Mouse (Mus musculus) kidney, embryonic 16.5 days (tissue): ENCODE data around the gene Tnik. TPM values are rescaled to one million over a fixed set of nuclear protein-coding genes. Genes with fewer than 3 reads are reported as not detected.

Experiments used
- ATAC-seq: fragments of 200-750 bp; cut with Nextera tagmentation; 2 replicates; pipeline ENCODE4 v1.8.0; 2017; ENCODE audit warnings: moderate TSS enrichment; ENCODE audit not compliant: low FRiP score, low TSS enrichment
- H3K27ac ChIP-seq: fragments of 300-500 bp; sonication (generic); 2 replicates; pipeline ENCODE4 v1.5.1; 2014; ENCODE audit warnings: low read length
- H3K27me3 ChIP-seq: fragments of 300-500 bp; sonication (generic); 2 replicates; pipeline ENCODE4 v1.6.1; 2014; ENCODE audit warnings: low read length, control low read depth, mixed read lengths; ENCODE audit not compliant: insufficient read depth
- H3K36me3 ChIP-seq: fragments of 300-500 bp; sonication (generic); 2 replicates; pipeline ENCODE4 v1.6.1; 2014; ENCODE audit warnings: low read length, control low read depth, mixed read lengths; ENCODE audit not compliant: insufficient read depth
- H3K4me1 ChIP-seq: fragments of 300-500 bp; sonication (generic); 2 replicates; pipeline ENCODE4 v1.6.1; 2014; ENCODE audit warnings: low read length, control low read depth, mixed read lengths; ENCODE audit not compliant: insufficient read depth
- H3K4me2 ChIP-seq: fragments of 300-500 bp; sonication (generic); replicated peaks from 2 replicates; pipeline ENCODE4 v1.6.1; 2014; ENCODE audit warnings: low read depth, low read length
- H3K4me3 ChIP-seq: fragments of 300-500 bp; sonication (generic); 2 replicates; pipeline ENCODE4 v1.5.1; 2014; ENCODE audit warnings: mild to moderate bottlenecking, low read length
- H3K9ac ChIP-seq: fragments of 300-500 bp; sonication (generic); replicated peaks from 2 replicates; pipeline ENCODE4 v1.6.1; 2014; ENCODE audit warnings: low read length
- H3K9me3 ChIP-seq: fragments of 300-500 bp; sonication (generic); 2 replicates; pipeline ENCODE4 v1.6.1; 2016; ENCODE audit warnings: low read length, control low read depth
- WGBS: fragments of 180-500 bp; shearing (Covaris S2); extraction: QIAGEN DNeasy Blood & Tissue Kit; methylation state at CpG from one replicate; pipeline ENCODE4 v1.1.7; 2014; 5-methylcytosine and 5-hydroxymethylcytosine counted together
- polyA plus RNA-seq: library from polyadenylated mRNA; unstranded; fragments of >200 nt; fragmentation: Nextera tagmentation; extraction: Ambion mirVana; gene quantifications from 2 replicates; pipeline ENCODE4 v1.2.1, GENCODE M21; 2015

Tnik gene
- polyA plus RNA-seq, 1 experiment from 2014 or later, result 2.7 TPM

- Histone ChIP-seq H3K4me3 (no peak overlapping the region), H3K4me1 (no peaks in the 10 kb centered on the region), H3K27me3 (no peaks in the 10 kb centered on the region), H3K4me2 (no peak overlapping the region), H3K36me3 (no peaks in the 10 kb centered on the region), H3K9ac (no peak overlapping the region), H3K9me3 (peaks cover 6% of the 10 kb centered on the region), H3K27ac (no peak overlapping the region)
- WGBS, result 92% methylated on average over 10 of the region's 10 CpGs
- no peak for ATAC-seq
Observed at GRCm38 (mm10) chr3:28385199-28385975, 122.4 kb downstream of the Tnik start.

DNA sequence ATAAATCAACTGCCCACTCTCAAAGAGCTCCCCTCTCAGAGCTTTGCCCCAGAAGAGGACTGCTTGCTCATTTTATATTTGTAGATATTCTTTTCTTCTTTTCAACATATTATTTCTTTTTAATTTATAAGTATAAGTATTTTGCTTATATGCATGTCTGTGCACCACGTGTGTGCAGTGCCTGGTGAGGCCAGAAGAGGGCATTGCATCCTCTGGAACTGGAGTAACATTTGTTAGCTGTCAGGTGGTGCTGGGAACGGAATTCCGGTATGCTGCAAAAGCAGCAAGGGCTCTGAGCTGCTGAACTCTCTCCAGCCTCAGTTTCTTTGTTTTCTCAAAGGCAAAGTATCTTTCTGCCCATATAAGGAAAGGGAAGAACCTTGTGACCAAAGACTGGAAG lies 125.5 kb downstream of the Tnik start:
- Histone ChIP-seq H3K27ac (no peak overlapping the region), H3K36me3 (no peaks in the 10 kb centered on the region), H3K4me3 (no peak overlapping the region), H3K9me3 (peaks cover 6% of the 10 kb centered on the region), H3K9ac (no peak overlapping the region), H3K4me2 (no peak overlapping the region), H3K4me1 (no peaks in the 10 kb centered on the region), H3K27me3 (no peaks in the 10 kb centered on the region)
- ATAC-seq, result no peak
- 79% methylated on average over 3 of the region's 3 CpGs for WGBS

DNA sequence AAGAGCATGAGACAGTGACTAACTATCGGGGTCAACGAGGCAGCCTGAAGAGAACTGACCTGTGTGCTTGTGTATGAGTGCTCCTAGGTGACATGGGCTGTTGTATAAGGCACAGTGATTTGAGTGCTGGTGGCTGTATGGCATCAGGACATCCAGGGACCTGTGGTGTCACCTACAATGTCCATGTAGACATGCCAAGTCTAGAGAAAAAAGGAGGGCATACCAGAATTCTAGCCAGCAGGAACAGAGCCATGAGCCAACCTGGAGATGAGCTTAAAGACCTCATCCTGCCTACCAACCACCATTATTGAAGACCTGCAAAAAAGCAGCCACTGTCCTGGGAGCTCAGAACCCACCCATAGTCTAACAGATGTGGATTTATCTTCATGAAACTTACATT lies 127.2 kb downstream of the Tnik start:
- H3K27ac ChIP-seq, result no peak overlapping the region
- H3K4me3 ChIP-seq, result no peak overlapping the region
- ATAC-seq, result no peak
- H3K27me3 ChIP-seq, result no peaks in the 10 kb centered on the region
- no peaks in the 10 kb centered on the region for H3K36me3 ChIP-seq
- no peaks in the 10 kb centered on the region for H3K4me1 ChIP-seq
- no peak overlapping the region for H3K4me2 ChIP-seq
- 88% methylated on average over 2 of the region's 2 CpGs for WGBS
- no peak overlapping the region for H3K9ac ChIP-seq
- peaks cover 6% of the 10 kb centered on the region for H3K9me3 ChIP-seq

- Histone ChIP-seq H3K27me3 (no peaks in the 10 kb centered on the region), H3K4me3 (no peak overlapping the region), H3K4me1 (no peaks in the 10 kb centered on the region), H3K36me3 (no peaks in the 10 kb centered on the region), H3K27ac (no peak overlapping the region), H3K4me2 (no peak overlapping the region), H3K9ac (no peak overlapping the region), H3K9me3 (peaks cover 6% of the 10 kb centered on the region)
- no peak for ATAC-seq
Observed at GRCm38 (mm10) chr3:28392542-28392941, 129.5 kb downstream of the Tnik start.

GRCm38 (mm10) chr3:28398781-28399180 lies 135.8 kb downstream of the Tnik start:
- no peaks in the 10 kb centered on the region for H3K36me3 ChIP-seq
- H3K9ac ChIP-seq, result no peak overlapping the region
- WGBS, result 81% methylated on average over 1 of the region's 1 CpGs
- H3K4me1 ChIP-seq, result no peaks in the 10 kb centered on the region
- H3K27ac ChIP-seq, result no peak overlapping the region
- no peak overlapping the region for H3K4me3 ChIP-seq
- H3K9me3 ChIP-seq, result no peaks in the 10 kb centered on the region
- no peak overlapping the region for H3K4me2 ChIP-seq
- ATAC-seq, result no peak
- no peaks in the 10 kb centered on the region for H3K27me3 ChIP-seq

DNA sequence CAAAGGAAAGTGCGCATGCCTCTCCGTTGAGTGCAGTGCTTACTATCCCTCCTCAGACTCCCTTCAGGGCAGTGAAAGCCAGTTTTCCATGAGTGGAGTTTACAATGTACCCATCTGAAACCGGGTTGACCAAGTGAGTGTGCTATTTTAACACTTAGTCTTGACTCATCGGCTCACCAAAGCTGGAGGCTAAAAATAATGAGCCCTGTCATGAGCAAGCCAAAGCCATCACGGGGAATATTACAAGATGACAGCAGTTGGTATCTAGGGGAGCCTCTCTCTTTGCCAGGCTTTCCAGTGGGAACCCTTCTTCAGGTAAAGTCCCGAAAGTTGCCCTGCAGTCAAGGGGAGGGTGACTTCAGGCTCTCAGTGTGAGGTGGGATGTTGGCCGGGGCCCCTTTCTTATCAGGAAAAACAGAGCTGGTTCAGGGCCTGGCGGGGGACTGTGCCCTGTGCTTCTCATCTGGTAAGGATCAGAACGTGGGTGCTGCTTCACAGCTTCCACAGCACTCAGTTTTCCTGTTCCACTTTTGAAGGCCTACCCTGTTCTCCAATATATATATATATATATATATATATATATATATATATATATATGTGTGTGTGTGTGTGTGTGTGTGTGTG lies 136.7 kb downstream of the Tnik start:
- H3K4me2 ChIP-seq, result no peak overlapping the region
- no peaks in the 10 kb centered on the region for H3K4me1 ChIP-seq
- no peak overlapping the region for H3K27ac ChIP-seq
- no peaks in the 10 kb centered on the region for H3K36me3 ChIP-seq
- H3K9ac ChIP-seq, result no peak overlapping the region
- H3K4me3 ChIP-seq, result no peak overlapping the region
- ATAC-seq, result no peak
- 88% methylated on average over 9 of the region's 9 CpGs for WGBS
- no peaks in the 10 kb centered on the region for H3K9me3 ChIP-seq
- no peaks in the 10 kb centered on the region for H3K27me3 ChIP-seq

DNA sequence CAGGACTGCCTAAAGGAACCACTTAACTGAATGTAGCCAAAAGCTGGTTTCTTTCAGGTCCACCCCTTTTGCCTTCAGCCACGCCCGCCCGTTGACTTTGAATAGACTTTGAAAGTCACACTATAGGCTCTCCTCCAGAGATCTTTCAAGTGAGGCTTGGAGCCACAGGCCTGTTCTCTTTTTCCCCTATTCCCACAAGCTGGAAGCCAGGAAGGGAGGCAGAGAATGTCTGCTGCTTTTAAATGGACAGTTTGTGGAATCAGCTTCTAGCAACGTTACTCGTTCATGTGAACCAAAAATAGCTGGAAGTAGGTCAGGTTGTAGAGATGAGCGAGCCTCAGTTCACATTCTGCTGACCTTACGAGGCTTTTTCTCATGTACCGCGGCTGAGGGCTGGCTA lies 138.3 kb downstream of the Tnik start:
- Histone ChIP-seq H3K9ac (no peak overlapping the region), H3K4me1 (no peaks in the 10 kb centered on the region), H3K27ac (no peak overlapping the region), H3K36me3 (no peaks in the 10 kb centered on the region), H3K9me3 (no peaks in the 10 kb centered on the region), H3K27me3 (no peaks in the 10 kb centered on the region), H3K4me2 (no peak overlapping the region), H3K4me3 (no peak overlapping the region)
- no peak for ATAC-seq
- 57% methylated on average over 9 of the region's 9 CpGs for WGBS

- H3K9ac ChIP-seq, result no peak overlapping the region
- H3K27me3 ChIP-seq, result no peaks in the 10 kb centered on the region
- H3K4me1 ChIP-seq, result no peaks in the 10 kb centered on the region
- ATAC-seq, result no peak
- no peak overlapping the region for H3K27ac ChIP-seq
- WGBS, result 62% methylated on average over 6 of the region's 6 CpGs
- no peaks in the 10 kb centered on the region for H3K9me3 ChIP-seq
- H3K4me3 ChIP-seq, result no peak overlapping the region
- no peaks in the 10 kb centered on the region for H3K36me3 ChIP-seq
- H3K4me2 ChIP-seq, result no peak overlapping the region
Observed at GRCm38 (mm10) chr3:28402221-28402620, 139.2 kb downstream of the Tnik start.

DNA sequence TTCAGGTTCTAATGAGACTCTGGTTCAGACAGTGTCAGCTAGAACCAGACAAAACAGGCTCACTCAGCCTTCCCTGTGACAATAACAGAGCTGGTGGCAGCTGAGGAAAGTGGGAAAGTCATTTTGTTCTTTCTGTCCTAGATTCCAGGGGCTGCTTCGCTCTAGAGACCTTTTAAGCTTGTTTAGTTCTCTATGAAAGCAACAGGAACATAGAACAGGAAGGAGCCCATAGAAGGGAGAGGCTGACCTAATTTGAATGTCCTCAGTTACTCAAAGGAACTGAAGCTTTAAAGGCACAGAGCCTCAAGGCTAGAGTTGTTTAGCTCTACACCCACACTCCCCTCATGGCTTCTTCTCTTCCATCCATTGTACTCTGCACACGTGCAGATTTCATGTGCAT lies 142.4 kb downstream of the Tnik start:
- no peaks in the 10 kb centered on the region for H3K4me1 ChIP-seq
- H3K36me3 ChIP-seq, result no peaks in the 10 kb centered on the region
- no peak overlapping the region for H3K4me2 ChIP-seq
- H3K9ac ChIP-seq, result no peak overlapping the region
- H3K4me3 ChIP-seq, result no peak overlapping the region
- H3K27ac ChIP-seq, result no peak overlapping the region
- 79% methylated on average over 2 of the region's 2 CpGs for WGBS
- no peak for ATAC-seq
- H3K27me3 ChIP-seq, result no peaks in the 10 kb centered on the region
- no peaks in the 10 kb centered on the region for H3K9me3 ChIP-seq

- H3K4me3 ChIP-seq, result no peak overlapping the region
- no peak overlapping the region for H3K27ac ChIP-seq
- H3K36me3 ChIP-seq, result no peaks in the 10 kb centered on the region
- no peak overlapping the region for H3K9ac ChIP-seq
- ATAC-seq, result peak; percentile 92
- no peaks in the 10 kb centered on the region for H3K4me1 ChIP-seq
- no peaks in the 10 kb centered on the region for H3K9me3 ChIP-seq
- H3K27me3 ChIP-seq, result no peaks in the 10 kb centered on the region
- H3K4me2 ChIP-seq, result peak overlapping the region; percentile 28; the same call in 1 of the 2 replicates
- 32% methylated on average over 12 of the region's 12 CpGs for WGBS
Observed at GRCm38 (mm10) chr3:28408859-28409459, 145.9 kb downstream of the Tnik start.
